Comparison of ENCODE assay signal across 8 mouse cellular contexts in genomic region chr13:42101440-42102190, GRCm38 (mm10). TPM values are rescaled to one million over a fixed set of nuclear protein-coding genes. Genes with fewer than 3 reads are reported as not detected.
A peak's percentile ranks its signal among the peaks of the same experiment; 100 is the strongest.
DNase-seq lines count a peak whose midpoint lies in the region; ATAC-seq and TF ChIP-seq lines count a peak whose summit lies in the region.

No protein-coding gene starts in this region.

- DNase-seq in adrenal gland, adult 2 months: peak; percentile 16
- no peak for DNase-seq in adrenal gland, adult 8-10 months
- DNase-seq in 416B (ENCODE audit: low read depth) (peak; percentile 62), liver (peak; percentile 45)
- no peak for DNase-seq in yolk sac, embryonic 10.5 days (ENCODE audit: low spot score)

- peak; percentile 76 for ATAC-seq in heart, embryonic 14.5 days (ENCODE audit: insufficient number of reproducible peaks, insufficient read depth, low FRiP score, low read depth)
- peak; percentile 33; the same call in 1 of the 2 replicates for ATAC-seq in midbrain, embryonic 16.5 days

- H3K27ac ChIP-seq in cortical plate, adult 2 months (ENCODE audit: insufficient read depth, low read length): 0 out of 2 replicates have a peak overlapping the region, but pooled peaks have one; percentile 37
- H3K27ac ChIP-seq in heart, embryonic 14.5 days (replicated peaks in 1 of 2; ENCODE audit: control insufficient read depth in 1 of 2, insufficient read depth in 1 of 2, low read depth in 2 of 2, low read length in 2 of 2): peak overlapping the region; percentile 25 to 61; a peak in 3 of 4 replicates
- H3K27ac ChIP-seq in midbrain, embryonic 16.5 days (ENCODE audit: low read length): peak overlapping the region; percentile 55

- no peaks in the 10 kb centered on the region for H3K27me3 ChIP-seq in heart, embryonic 14.5 days (ENCODE audit: control insufficient read depth, insufficient read depth, low read length)
- H3K27me3 ChIP-seq in midbrain, embryonic 16.5 days (ENCODE audit: control insufficient read depth, insufficient read depth, low read depth, low read length): no peaks in the 10 kb centered on the region

- H3K36me3 ChIP-seq in heart, embryonic 14.5 days (ENCODE audit: control insufficient read depth, insufficient read depth, low read length): no peaks in the 10 kb centered on the region
- H3K36me3 ChIP-seq in midbrain, embryonic 16.5 days (ENCODE audit: control insufficient read depth, insufficient read depth, low read length): no peaks in the 10 kb centered on the region

- H3K4me2 ChIP-seq in heart, embryonic 14.5 days (ENCODE audit: low read length): peak overlapping the region; percentile 40; the same call in 1 of the 2 replicates
- H3K4me2 ChIP-seq in midbrain, embryonic 16.5 days (ENCODE audit: low read length): peak overlapping the region; percentile 26; the same call in 1 of the 2 replicates

- 26% methylated on average over 13 of the region's 13 CpGs for WGBS in heart, embryonic 14.5 days
- WGBS in midbrain, embryonic 16.5 days: 29% methylated on average over 13 of the region's 13 CpGs

- peak; percentile 18 for TF ChIP-seq CTCF in cortical plate, adult 2 months (IDR thresholded peaks at IDR 0.05; ENCODE audit: extremely low read depth, insufficient read depth, low read length)

- peaks cover 13% of the 10 kb centered on the region for H3K4me1 ChIP-seq in cortical plate, adult 2 months (ENCODE audit: control insufficient read depth, insufficient read depth, low read length)
- peaks cover 10 to 31% of the 10 kb centered on the region in 2 experiments for H3K4me1 ChIP-seq in heart, embryonic 14.5 days (ENCODE audit: control insufficient read depth in 2 of 2, insufficient read depth in 2 of 2, low read length in 2 of 2)
- peaks cover 41% of the 10 kb centered on the region for H3K4me1 ChIP-seq in midbrain, embryonic 16.5 days (ENCODE audit: control insufficient read depth, insufficient read depth, low read length)

- H3K4me3 ChIP-seq in cortical plate, adult 2 months (ENCODE audit: insufficient read depth, low read length): no peak overlapping the region
- H3K4me3 ChIP-seq in heart, embryonic 14.5 days (ENCODE audit: control insufficient read depth in 1 of 2, insufficient read depth in 1 of 2, low read depth in 1 of 2, low read length in 2 of 2): 0 out of 4 replicates have a peak overlapping the region, but pooled peaks of 1 of the 2 experiments have one; percentile 5
- H3K4me3 ChIP-seq in midbrain, embryonic 16.5 days (ENCODE audit: low read depth, low read length): no peak overlapping the region

- TF ChIP-seq POLR2A in cortical plate, adult 2 months (IDR thresholded peaks at IDR 0.05; ENCODE audit: extremely low read depth, insufficient read depth, low read length): no peak

- 0 out of 2 replicates have a peak overlapping the region, but pooled peaks have one; percentile 9 for H3K9ac ChIP-seq in heart, embryonic 14.5 days (ENCODE audit: low read length)
- no peak overlapping the region for H3K9ac ChIP-seq in midbrain, embryonic 16.5 days (ENCODE audit: low read depth, low read length)

- H3K9me3 ChIP-seq in heart, embryonic 14.5 days (ENCODE audit: control insufficient read depth, low read length): 0 out of 2 replicates have a peak, but pooled peaks cover 5% of the 10 kb centered on the region
- H3K9me3 ChIP-seq in midbrain, embryonic 16.5 days (replicated peaks; ENCODE audit: control insufficient read depth, low read length, poor library complexity, severe bottlenecking): no peaks in the 10 kb centered on the region

RNA-seq across cellular contexts. Expression of gene Hivep1, which starts 49.8 kb away (rescaled TPM):
- 10 to 100 TPM; 25.7 to 34.4 TPM for total RNA-seq in adrenal gland, adult 2 months (2021)
- polyA plus RNA-seq in adrenal gland, adult 2 months (2012; rRNA removed): 17.8 and 21.8 TPM in 2 replicates
- total RNA-seq in adrenal gland, adult 8-10 months (2022): 10 to 100 TPM; 24.7 to 30.9 (median 26.7) TPM
- 33.2 and 35.7 TPM in 2 replicates for polyA plus RNA-seq in cortical plate, adult 2 months (2012; rRNA removed)
- polyA plus RNA-seq in heart, embryonic 14.5 days (2014; fragmentation: Nextera tagmentation; extraction: Ambion mirVana): 7.9 and 10.6 TPM in 2 replicates
- 16.0 and 18.3 TPM in 2 replicates for polyA plus RNA-seq in midbrain, embryonic 16.5 days (2015; fragmentation: Nextera tagmentation; extraction: Ambion mirVana)

Comparison
In these comparisons a context has a peak if more than half of its experiments do, and no peak if none do; other contexts are left out.
1. DNase-seq: peak in adrenal gland, adult 2 months (single experiment), 416B (single experiment) and liver (single experiment); none in adrenal gland, adult 8-10 months (single experiment) and yolk sac, embryonic 10.5 days (single experiment).
2. Peak in every context shown above with its lines, with median percentiles within 50 percentile points of each other: H3K27ac ChIP-seq.